Mouse (Mus musculus): ENCODE results near the gene B4galnt3.

B4galnt3 gene

GRCm38 (mm10) chr6:120183771-120184170 is 110.6 kb downstream of the B4galnt3 start:
- no peak for DNase-seq

GRCm38 (mm10) chr6:120182160-120182559 is 112.2 kb downstream of the B4galnt3 start:
- DNase-seq, result no peak

GRCm38 (mm10) chr6:120180492-120180891 is 113.9 kb downstream of the B4galnt3 start:
- no peak for DNase-seq

- no peak for DNase-seq
Observed at GRCm38 (mm10) chr6:120179756-120180206, 114.6 kb downstream of the B4galnt3 start.

GRCm38 (mm10) chr6:120179044-120179755 is 115.2 kb downstream of the B4galnt3 start:
- no peak for DNase-seq

GRCm38 (mm10) chr6:120175650-120176049 is 118.7 kb downstream of the B4galnt3 start:
- DNase-seq, result no peak

GRCm38 (mm10) chr6:120174602-120175115 is 119.7 kb downstream of the B4galnt3 start:
- no peak for DNase-seq

- DNase-seq, result no peak
Observed at GRCm38 (mm10) chr6:120174028-120174601, 120.2 kb downstream of the B4galnt3 start.

- DNase-seq, result no peak
Observed at GRCm38 (mm10) chr6:120172294-120173017, 121.9 kb downstream of the B4galnt3 start.

- DNase-seq, result no peak
Observed at GRCm38 (mm10) chr6:120167574-120167973, 126.8 kb downstream of the B4galnt3 start.

GRCm38 (mm10) chr6:120164765-120165164 is 129.6 kb downstream of the B4galnt3 start:
- DNase-seq, result no peak

GRCm38 (mm10) chr6:120162928-120163327 is 131.4 kb downstream of the B4galnt3 start:
- DNase-seq, result no peak

GRCm38 (mm10) chr6:120159133-120159901 is 135.0 kb downstream of the B4galnt3 start:
- DNase-seq, result peak; percentile 6

GRCm38 (mm10) chr6:120157479-120157878 is 136.9 kb downstream of the B4galnt3 start:
- no peak for DNase-seq

GRCm38 (mm10) chr6:120155510-120155909 is 138.8 kb downstream of the B4galnt3 start:
- no peak for DNase-seq

- no peak for DNase-seq
Observed at GRCm38 (mm10) chr6:120154526-120155309, 139.6 kb downstream of the B4galnt3 start.

All from cerebellum, adult 11-12 months (tissue).